Mouse (Mus musculus): Measurements from ENCODE around the gene Gstm7.
"Not testable (repeated sequence)": the region's sequence is repeated elsewhere in the genome, so short reads cannot be mapped to it uniquely, and the experiment has no call there.

Gstm7 gene

GRCm38 (mm10) chr3:107935268-107935667, 3.7 kb upstream of the Gstm7 start:
- no peak for DNase-seq (ENCODE audit: low spot score in 2 of 2)

GRCm38 (mm10) chr3:107932128-107932527, 511 bp upstream of the Gstm7 start:
- DNase-seq (ENCODE audit: low spot score in 2 of 2): no peak

GRCm38 (mm10) chr3:107931134-107931533, 483 bp downstream of the Gstm7 start:
- DNase-seq (ENCODE audit: low spot score in 2 of 2): no peak

GRCm38 (mm10) chr3:107929731-107930130, 1.9 kb downstream of the Gstm7 start:
- DNase-seq (ENCODE audit: low spot score in 2 of 2): no peak

GRCm38 (mm10) chr3:107929243-107929642, 2.4 kb downstream of the Gstm7 start:
- DNase-seq (ENCODE audit: low spot score in 2 of 2): no peak

- no peak for DNase-seq (ENCODE audit: low spot score in 2 of 2)
Observed at GRCm38 (mm10) chr3:107928691-107929090, 2.9 kb downstream of the Gstm7 start.

GRCm38 (mm10) chr3:107927841-107928240, 3.8 kb downstream of the Gstm7 start:
- DNase-seq (ENCODE audit: low spot score in 2 of 2): no peak

- no peak for DNase-seq (ENCODE audit: low spot score in 2 of 2)
Observed at GRCm38 (mm10) chr3:107925335-107925734, 6.3 kb downstream of the Gstm7 start.

GRCm38 (mm10) chr3:107920348-107920747, 11.3 kb downstream of the Gstm7 start:
- DNase-seq (ENCODE audit: low spot score in 2 of 2): no peak

- DNase-seq (ENCODE audit: low spot score in 2 of 2): peak in 1 of 2 experiments; percentile 43
Observed at GRCm38 (mm10) chr3:107917783-107918408, 13.7 kb downstream of the Gstm7 start.

GRCm38 (mm10) chr3:107917097-107917496, 14.5 kb downstream of the Gstm7 start:
- DNase-seq (ENCODE audit: low spot score in 2 of 2): no peak

- DNase-seq (ENCODE audit: low spot score in 2 of 2): no peak
Observed at GRCm38 (mm10) chr3:107916674-107917073, 14.9 kb downstream of the Gstm7 start.

GRCm38 (mm10) chr3:107905942-107906341, 25.7 kb downstream of the Gstm7 start:
- no peak for DNase-seq (ENCODE audit: low spot score in 2 of 2)

GRCm38 (mm10) chr3:107900955-107901673, 30.5 kb downstream of the Gstm7 start:
- no peak for DNase-seq (ENCODE audit: low spot score in 2 of 2)

- no peak for DNase-seq (ENCODE audit: low spot score in 2 of 2)
Observed at GRCm38 (mm10) chr3:107898691-107899090, 32.9 kb downstream of the Gstm7 start.

- DNase-seq (ENCODE audit: low spot score in 2 of 2): peak; percentile 86 to 87
Observed at GRCm38 (mm10) chr3:107895720-107896569, 35.7 kb downstream of the Gstm7 start, which contains the start of gene Gstm5. Gene Gstm5, plus strand, starts transcription at chr3:107895821.

GRCm38 (mm10) chr3:107895194-107895719, 36.4 kb downstream of the Gstm7 start:
- no peak for DNase-seq (ENCODE audit: low spot score in 2 of 2)

GRCm38 (mm10) chr3:107889236-107889635, 42.4 kb downstream of the Gstm7 start:
- not testable (repeated sequence) for DNase-seq (ENCODE audit: low spot score in 2 of 2)

- DNase-seq (ENCODE audit: low spot score in 2 of 2): peak; percentile 57 to 70
Observed at GRCm38 (mm10) chr3:107887674-107888495, 43.7 kb downstream of the Gstm7 start.

- no peak for DNase-seq (ENCODE audit: low spot score in 2 of 2)
Observed at GRCm38 (mm10) chr3:107877747-107878736, 53.6 kb downstream of the Gstm7 start.

Measured in right cerebral cortex, postnatal 36 days (tissue).